Mouse (Mus musculus) testis, adult 2 months (tissue): ENCODE measurements around the gene Bms1.

ENCODE experiments used
- CTCF ChIP-seq: fragments of 200-500 bp; IDR thresholded peaks from 2 replicates; pipeline ENCODE4 v1.5.1; 2012; ENCODE audit warnings: low read depth, mild to moderate bottlenecking, inconsistent platforms, low read length, moderate library complexity; ENCODE audit not compliant: control insufficient read depth, insufficient read depth, insufficient replicate concordance
- POLR2A ChIP-seq: fragments of 200-500 bp; IDR thresholded peaks from 2 replicates; pipeline ENCODE4 v1.6.1; 2012; ENCODE audit warnings: low read depth, mild to moderate bottlenecking, inconsistent platforms, low read length, moderate library complexity; ENCODE audit not compliant: control insufficient read depth

- no peak for TF ChIP-seq CTCF
- no peak for TF ChIP-seq POLR2A
These were observed 7.4 kb upstream of the Bms1 start for GRCm38 (mm10) chr6:118426666-118427065.
